Mouse (Mus musculus) ovary, adult 18-20 months (tissue): ENCODE measurements around the gene Pi4kb.

Source experiments
- DNase-seq: peaks from one replicate; pipeline ENCODE4 v3.0.0; 2022; ENCODE audit warnings: low spot score, mixed read lengths

The Pi4kb gene

DNA sequence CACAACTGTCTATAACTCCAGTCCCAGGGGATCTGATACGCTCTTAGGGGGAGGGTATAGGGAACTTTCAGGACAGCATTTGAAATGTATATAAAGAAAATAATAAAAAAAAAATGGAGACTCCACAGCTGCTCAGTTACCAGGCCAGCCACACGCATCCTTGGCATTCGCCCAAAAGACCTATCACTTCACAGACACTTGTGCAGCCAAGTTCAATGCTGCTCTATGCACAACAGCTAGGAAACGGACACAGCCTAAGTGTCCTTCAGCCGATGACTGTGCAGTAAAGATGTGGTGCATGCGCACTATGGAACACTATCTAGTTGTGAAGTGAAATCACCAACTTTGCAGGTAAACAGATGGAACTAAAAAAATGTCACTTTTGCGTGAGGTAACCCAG, 81.7 kb downstream of the Pi4kb start:
- DNase-seq = no peak
